Mouse (Mus musculus) ZHBTc4 (cell line): ENCODE data around the gene Hsd3b7.

ENCODE experiments used
- DNase-seq: peaks from one replicate; pipeline ENCODE4 v3.0.0-alpha.2; 2011; ENCODE audit warnings: low read depth, low spot score

The Hsd3b7 gene

DNA sequence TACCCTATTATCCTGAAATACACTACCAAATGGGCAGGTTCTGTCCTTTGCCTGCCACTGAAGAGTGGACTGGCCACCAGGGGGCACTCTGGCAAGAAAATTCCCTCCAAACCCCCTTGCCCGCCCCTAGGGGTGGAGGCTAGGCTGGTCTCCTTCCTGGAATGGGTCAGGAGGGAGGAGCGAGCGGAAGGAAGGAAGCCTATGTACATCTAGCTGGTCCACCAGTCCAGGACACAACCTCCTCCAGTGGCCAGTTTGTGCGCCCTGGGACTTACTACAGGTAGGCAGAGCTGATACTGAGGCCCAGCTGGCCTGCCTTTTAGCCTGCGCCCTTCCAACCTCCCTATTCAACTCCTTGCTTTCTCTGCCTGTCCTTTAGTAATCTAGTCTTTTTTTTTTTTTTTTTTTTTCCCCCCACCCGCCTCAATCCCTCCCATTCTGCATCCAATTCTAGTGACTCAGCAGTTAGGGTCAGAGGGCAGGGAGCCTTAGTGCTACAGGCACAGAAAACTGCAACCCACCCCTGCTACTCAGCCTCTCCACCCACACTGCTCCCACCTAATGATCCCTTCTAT is at the start of gene Hsd3b7:
Gene Hsd3b7, plus strand, starts transcription at position 170 of the 575 bp plus-strand sequence.
- DNase-seq = peak; percentile 94

DNA sequence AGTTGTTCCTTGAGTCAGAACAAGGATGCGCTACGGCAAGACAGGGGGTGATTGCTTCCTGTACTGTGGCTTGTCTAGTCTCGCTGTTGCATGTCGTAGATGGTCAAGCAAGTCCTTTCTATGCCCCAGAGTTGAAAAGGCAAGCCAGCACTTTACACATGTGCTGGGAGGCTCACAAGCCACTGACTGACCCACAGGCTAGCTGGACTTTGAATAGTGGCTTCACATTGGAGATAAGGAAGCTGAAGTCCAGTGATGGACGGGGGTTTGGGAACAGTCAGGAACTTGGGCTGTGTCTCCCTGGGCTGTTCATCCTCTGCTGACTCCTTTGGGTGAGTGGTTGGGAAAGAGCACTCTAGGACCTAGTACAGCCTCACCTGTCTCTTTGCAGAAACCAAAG is 48.8 kb upstream of the Hsd3b7 start:
- no peak for DNase-seq

DNA sequence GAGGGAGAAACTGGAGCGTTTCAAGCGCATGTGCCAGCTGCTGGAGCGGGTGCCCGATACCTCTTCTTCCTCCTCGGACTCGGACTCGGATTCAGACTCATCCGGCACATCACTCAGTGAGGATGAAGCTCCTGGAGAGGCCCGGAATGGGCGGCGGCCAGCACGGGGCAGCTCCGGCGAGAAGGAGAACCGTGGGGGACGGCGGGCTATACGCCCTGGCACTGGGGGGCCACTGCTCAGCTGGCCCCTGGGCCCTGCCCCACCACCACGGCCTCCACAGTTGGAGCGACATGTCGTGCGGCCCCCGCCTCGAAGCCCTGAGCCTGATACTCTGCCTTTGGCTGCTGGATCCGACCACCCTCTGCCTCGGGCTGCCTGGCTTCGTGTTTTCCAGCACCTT is 48.3 kb upstream of the Hsd3b7 start:
- no peak for DNase-seq

DNA sequence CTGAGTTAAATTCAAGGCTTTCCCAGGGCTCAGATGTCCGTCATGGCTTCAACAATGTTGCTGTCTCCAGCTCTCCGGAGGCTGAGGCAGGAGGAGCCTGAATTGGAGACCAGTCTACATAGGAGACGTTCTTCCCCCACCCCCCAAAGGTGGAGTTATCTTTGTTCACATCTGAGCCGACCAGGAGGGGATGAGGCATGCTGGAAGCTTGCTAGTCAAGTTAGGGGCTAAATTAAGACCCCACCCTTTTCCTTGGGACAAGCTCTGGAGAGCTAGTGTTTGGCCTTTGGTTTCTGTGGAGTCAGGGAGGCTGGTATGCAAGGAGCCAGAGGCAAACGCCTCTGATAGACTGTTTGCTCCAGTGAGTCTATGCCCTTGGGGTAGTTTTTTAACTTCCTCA is 47.2 kb upstream of the Hsd3b7 start:
- DNase-seq = peak; percentile 65

DNA sequence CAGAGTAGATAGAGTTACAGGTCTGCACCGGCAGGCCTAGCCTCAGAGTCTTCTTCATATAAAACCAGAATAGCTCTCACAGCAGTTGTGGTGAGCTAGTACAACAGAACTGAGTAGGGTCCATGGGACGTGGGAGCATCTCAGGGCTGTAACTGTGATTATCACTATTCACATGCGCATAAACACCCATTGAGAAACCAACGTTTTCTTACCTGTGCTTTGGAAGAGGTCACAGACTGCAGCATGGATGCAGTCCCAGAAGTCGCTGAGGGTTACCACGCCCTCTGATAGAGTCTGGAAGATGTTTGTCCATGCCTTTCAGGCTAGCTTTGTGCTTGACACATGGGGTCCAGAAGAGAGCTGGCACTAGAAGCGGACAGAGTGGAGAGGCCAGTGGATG is 46.7 kb upstream of the Hsd3b7 start:
- peak; percentile 39 for DNase-seq

DNA sequence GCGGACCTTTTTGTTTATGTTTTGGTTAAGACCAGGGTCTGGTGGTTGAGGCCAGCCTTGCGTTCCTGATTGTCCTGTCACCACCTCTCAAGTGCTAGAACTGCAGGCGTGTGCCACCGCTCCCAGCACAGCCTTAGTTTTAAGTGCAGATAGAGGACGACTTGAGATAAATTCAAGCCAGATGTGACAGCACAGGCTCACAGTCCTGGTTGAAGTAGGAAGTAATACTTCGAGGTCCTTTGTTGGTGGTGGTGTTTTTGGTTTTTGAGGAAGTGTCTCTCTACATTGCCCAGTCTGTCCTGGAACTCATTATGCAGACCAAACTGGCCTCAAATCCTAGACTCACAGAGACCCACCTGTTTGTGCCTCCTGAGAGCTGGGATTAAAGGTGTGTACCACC is 40.7 kb upstream of the Hsd3b7 start:
- no peak for DNase-seq

DNA sequence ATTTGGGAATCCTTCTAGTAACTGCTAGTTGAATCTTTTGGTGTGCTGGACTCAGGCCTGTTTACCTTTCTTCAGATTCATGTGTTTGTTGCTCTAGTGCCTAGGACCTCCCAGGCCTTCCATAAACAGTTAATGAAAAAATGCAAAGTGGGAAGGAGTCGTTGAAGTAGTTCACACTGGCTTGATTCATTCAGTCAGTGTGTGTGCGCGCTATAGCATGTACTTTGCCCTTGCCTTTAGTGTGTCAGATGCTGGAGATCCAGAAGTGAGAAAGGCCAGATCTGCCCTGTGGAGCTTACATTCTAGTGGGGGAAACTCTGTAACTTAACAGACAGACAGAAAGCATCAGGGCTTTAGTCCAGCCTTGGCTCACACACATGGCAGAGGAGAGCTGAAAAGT is 39.9 kb upstream of the Hsd3b7 start:
- no peak for DNase-seq

DNA sequence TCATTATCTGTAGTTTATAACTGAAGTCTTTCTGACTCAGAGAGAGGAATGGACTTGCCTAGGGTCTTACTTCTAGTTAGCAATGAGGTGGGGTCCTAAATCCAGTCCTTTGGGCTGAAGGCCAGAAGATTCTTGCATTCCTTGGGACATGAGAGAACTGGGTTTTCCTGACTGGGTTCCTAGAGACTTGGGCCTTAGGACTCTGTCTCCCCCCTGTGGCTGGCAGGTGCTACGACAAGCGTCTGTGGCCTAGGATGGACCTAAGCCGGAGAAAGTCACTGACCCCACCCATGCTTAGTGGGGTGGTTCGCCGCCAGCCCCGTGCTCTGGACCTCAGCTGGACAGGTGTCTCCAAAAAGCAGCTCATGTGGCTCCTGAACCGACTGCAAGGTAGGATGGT is 39.4 kb upstream of the Hsd3b7 start:
- peak; percentile 86 for DNase-seq

DNA sequence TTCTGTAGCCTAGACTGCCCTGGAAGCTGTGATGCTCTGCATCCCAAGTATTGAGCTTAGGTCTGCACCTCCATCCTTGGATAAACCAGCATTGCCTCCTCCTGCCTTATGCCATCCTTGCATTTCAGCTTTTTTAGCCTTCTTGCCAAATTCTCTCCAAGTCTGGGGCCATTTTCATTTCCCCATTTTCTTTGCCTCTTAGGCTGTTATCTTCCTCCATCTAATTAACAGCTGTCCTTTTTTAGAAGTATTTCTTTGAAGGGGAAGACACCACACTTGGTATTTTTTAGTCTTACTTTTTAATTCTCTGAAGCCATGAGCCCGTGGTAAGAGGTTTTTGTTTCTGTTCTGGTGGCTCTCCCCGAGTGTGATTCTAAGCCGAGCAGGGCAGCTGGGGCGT is 36.8 kb upstream of the Hsd3b7 start:
- DNase-seq = no peak

DNA sequence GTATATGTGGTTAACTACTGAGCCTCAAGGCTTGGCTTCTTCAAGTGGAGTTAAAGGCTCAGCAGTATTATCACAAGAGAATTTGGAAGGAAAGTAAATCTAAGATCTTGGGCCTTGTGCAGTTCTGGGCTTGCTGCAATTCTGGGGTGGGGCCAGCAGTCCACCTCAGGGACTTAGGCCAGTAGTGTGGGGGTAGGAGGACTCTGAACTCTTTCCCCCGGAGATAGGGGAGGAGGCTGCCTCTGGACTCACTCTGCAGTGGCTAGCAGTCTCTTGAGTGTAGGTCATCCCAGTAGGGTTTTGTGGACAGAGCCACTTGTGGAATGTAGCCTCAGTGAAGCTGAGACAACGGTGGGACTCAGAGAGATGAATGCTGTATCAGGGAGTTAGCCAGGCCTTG is 34.6 kb upstream of the Hsd3b7 start:
- no peak for DNase-seq

DNA sequence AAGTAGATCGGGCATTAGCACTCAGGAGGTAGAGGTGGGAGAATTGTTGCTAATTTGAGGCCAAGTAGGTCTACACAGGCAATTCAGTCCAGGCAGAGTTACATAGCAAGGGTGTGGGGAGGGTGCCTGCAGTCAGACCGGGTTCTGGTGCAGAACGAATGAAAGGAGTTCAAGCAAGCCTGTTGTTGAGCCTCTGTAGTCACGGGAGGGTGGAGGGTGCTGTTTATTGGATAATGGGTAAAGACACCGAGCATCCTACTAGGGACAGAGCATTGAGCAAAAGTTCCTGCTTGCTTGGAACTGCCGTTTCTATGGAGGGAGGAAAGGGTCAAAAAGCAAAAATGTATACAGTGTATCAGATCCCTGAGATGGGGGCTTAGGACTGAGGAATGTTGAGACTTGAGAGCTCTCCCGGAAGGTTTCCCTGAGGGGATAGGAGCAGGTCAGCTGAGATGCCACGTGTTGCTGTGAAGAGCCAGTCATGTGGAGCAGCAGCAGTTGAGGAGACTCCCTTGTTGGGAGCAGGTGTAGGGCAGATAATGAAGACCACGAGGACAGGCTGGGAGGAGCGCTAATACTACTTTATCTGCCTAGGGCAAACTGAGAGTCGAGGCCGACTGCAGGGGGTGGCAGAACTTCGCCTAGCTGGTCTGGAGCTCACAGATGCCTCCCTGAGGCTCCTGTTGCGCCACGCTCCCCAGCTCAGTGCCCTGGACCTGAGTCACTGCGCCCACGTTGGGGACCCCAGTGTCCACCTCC is 33.4 kb upstream of the Hsd3b7 start:
- DNase-seq = peak; percentile 51

DNA sequence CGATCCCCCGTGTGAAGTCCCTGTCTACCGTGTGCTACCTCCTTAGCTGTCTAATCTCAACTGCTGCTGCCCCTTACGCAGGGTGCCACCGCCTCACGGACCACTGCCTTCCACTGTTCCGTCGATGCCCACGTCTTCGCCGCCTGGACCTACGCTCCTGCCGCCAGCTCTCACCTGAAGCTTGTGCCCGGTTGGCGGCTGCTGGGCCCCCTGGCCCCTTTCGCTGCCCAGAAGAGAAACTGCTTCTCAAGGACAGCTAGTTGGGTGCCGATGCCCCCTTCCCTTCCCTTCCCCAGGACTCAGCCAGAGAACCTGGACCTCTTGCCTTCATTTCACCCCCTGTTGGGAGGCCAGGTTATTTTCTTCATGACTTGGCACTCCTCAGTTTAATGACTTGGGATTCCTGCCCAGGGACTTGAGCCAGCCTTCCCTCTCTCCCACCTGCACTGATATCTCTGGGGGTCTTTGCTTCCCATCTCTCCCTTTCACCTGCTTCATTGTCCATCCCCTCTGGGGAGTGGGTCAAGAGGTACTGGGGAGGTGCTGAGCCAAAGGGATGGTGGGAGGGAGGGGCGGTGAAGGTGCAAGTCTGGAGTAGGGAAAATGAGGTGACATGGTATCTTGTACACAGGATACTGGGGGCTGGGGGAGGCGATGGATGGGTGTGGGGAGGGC is 32.6 kb upstream of the Hsd3b7 start:
- DNase-seq = peak; percentile 8

DNA sequence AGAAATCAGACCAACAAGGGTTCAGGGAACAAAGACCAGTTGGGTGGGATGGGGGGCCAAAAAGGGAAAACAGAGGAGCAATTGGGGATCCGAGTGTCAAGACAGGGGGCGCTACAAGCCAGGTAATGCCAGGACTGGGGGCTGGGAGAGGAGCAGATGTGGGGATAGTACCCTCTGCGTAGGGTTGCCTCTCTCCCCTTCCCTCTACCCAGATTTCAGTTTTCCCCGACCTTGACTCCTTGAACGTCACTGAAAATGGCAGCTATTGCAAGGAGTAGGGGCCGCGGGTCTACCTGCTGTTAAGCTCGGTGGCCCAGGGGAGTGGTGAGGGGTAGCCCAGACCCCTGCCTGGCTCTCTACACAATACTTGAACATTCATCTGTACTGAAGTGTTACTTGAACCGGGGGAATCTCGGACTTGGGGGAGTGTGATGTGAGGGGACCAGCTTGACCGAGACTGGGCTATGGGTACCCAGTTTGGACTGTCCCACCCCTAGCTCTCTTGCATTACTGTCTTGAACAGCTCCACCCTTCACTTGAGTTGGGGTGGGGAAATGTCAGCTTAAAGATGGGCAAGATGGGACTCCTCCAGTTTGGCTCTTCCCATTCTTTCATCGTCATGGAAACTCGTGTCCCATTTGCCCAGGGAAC is 31.9 kb upstream of the Hsd3b7 start:
- no peak for DNase-seq

DNA sequence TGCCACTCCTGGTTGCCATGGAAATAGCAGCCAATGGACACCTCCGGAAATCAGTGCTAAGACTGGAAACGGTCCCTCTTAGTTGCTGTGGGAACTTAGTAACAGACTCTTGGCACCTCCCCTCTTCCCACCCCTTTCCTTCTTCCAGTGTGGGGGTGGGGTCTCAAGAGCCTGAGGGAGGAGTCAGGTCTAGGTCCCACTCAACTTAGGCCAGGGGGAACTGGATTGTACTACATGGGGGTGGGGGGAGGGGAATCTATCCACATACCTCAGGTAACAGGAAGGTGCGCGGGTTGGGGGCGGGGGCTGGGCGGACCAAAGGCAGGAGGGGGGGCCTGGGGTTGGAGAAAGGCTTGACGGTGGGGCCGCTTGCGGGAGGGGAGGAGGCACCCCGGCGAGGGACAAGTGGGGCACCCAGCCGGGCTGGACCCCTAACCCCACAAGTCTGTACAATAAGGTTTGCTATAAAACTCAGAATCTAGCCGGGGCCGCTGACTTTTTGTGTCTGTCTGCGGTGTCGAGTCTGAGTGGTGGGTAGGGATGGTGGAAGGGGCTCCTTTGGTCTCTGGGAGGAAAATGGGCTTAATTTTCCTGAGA is 31.3 kb upstream of the Hsd3b7 start:
- DNase-seq = peak; percentile 99

DNA sequence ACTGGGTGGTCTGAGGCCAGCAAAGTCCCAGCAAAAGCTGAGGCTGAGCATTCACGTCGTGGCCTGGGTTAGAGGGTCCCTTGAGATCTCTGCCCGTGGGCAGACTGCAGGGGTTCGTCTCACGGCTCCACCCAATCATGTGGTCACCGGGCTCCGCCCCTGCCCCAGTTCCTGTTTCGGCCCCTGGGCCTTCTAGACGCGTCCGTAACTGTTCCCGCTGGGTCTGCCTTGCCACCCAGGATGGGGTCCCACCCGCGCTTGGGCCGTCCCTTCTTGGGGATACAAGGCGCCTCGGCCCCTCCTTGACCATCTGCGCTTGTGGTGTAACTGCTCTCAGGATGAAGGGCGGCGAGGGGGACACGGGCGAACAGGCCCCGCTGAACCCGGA is 30.8 kb upstream of the Hsd3b7 start, which contains the start of gene Orai3:
Gene Orai3, plus strand, starts transcription at position 165 of the 388 bp plus-strand sequence.
- DNase-seq = peak; percentile 81

DNA sequence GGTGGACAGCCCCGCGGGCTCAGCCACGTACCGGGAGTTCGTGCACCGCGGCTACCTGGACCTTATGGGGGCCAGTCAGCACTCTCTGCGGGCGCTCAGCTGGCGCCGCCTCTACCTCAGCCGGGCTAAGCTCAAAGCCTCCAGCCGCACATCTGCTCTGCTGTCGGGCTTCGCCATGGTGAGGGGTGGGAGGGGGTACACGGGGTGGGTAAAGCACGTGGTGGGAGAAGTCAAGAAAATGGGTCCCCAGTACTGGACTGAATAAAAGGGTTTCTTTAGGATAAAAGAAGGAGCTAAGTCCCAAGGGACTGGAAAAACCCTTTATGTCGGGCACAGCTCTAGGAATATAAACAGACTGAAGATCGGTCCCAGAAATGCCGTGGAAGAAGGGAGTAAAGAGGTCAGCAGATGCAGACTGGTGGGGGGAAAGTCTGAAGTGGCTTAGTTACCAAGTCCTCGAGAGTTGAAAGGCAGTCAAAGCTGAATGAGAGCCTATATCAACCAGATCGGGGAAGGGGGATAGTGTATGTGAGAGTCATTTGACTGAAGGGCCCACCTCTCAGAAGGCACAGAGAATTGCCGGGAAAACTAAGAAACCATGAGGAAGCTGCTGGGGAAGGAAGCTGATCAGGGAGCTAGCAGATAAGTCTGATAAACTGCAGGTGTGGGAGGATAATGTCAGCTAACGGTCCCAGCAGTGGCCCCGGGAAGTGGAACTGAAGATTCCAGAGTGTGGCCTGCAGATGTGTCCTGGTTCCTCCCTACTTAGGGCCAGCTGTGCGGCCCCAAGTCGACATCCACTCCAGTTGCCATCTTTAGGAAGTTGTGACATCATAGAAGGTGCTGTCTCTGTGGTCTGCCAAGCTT is 30.1 kb upstream of the Hsd3b7 start:
- no peak for DNase-seq

DNA sequence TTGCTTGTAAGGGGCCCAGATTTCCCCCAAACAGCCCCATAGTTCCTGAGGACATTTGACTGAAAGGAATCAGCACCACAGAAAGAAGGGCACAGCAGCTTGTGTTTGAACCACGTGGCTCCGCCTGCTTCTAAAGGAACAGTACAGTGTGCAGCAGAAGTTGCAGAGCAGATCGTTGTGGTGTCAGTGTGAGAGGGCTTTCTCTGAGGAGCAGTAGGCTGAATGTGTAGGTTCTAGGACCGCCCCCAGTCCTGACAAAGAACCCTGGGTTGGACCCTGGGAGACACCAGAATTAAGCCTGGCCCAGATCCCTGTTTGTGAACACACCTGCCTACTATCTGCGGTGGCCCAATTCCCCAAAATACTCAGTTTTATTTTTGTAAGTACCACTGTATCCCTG is 29.1 kb upstream of the Hsd3b7 start:
- peak; percentile 46 for DNase-seq

DNA sequence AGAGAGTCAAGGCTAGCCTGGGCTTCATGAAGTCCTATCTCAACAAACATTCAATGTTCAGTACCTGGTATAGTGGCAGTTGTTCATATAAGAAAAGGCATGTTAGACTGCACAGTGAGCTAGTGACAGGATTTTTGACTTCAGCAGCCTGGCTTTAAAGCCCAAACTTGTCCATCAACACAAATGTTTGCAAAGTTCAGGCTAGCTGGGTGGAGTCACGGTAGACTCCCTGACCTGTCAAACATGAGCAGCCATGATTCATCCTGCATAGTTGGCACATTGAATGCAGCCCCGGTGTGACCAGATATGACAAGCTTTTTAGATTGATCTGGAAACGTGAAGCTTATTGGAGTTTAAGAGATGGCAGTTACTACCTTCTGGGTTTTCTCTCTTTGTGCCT is 28.3 kb upstream of the Hsd3b7 start:
- no peak for DNase-seq

DNA sequence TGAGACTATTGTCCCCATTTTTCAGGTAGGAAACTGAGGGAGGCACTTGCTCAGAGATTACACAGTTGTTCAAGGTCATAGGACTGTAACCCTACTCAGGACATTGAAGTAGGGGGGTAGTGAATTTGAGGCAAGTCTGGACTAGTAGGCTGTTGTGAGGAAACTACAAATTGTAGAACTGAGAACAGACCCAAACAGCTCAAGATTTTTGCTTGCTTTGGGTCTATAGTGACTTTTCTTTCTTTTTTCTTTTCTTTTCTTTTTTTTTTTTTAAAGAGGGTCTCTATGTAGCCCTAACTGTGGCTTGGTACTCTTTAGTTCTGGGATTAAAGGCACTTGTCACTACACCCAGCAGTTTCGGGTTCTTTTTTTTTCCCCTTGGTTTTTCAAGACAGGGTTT is 27.8 kb upstream of the Hsd3b7 start:
- no peak for DNase-seq

DNA sequence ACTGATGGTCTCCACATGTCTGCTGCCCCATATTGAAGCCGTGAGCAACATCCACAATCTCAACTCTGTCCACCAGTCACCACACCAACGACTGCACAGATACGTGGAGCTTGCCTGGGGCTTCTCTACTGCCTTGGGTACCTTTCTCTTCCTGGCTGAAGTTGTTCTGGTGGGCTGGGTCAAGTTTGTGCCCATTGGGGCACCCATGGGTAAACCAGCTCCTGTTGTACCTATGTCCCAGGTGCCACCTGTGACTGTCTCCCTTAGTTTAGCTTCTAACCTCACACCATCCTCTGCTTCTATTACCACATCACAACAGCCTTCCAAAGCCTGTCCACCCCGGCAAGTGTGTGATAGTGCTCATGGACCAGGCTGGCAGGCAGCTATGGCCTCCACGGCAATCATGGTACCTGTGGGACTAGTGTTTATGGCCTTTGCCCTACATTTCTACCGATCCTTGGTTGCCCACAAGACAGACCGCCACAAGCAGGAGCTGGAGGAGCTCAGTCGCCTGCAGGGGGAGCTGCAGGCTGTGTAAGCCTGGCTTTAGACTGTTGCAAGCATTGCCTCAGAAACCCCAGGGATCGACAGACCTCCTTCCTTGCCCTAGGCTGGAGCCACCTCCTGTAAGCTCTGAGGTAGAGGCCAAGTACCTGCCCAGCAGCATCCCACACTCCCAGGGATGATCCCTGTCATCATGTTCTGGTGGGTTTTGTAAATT is 26.6 kb upstream of the Hsd3b7 start:
- peak; percentile 95 for DNase-seq
